Mouse (Mus musculus): ENCODE measurements around the gene Pigc. TPM values are rescaled to one million over a fixed set of nuclear protein-coding genes. Genes with fewer than 3 reads are reported as not detected.
A peak's percentile ranks its signal among the peaks of the same experiment; 100 is the strongest.

Pigc gene
- polyA plus RNA-seq, 1 experiment from 2014 or later = 24.0 TPM

DNA sequence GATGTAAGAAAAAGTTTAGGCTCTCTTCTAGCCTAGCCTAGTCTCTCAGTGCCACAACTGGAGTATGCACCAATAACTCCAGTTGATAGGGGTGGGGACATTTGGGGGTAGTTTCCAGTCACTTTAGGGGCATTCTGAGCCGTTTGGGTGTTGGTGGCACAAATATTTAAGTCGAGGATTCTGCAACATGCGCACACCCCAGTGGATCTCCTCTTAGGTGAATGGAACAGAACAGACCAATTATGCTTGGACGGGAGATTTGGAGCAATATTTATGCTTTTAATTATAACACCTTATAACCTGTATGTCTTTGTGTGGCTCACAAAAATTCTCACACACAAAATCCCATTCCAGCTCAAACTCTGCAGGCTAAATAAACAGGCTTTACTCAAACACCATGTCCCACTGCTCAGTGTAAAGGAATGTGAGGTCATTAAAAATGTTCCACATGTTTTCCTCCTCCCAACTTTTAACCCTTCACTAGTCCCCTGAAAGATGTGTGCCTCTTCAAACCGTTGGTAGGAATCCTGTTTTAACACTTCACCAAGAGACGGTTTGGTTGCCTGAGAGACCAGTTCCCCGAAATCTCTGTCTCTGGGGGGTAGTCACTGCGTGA lies 46.4 kb downstream of the Pigc start:
- Histone ChIP-seq H3K27me3 (replicated peaks) (no peaks in the 10 kb centered on the region), H3K4me1 (peaks cover 66% of the 10 kb centered on the region), H3K9me3 (no peaks in the 10 kb centered on the region), H3K27ac (replicated peaks) (peak overlapping the region; percentile 84), H3K36me3 (no peaks in the 10 kb centered on the region), H3K4me2 (no peak overlapping the region), H3K9ac (peak overlapping the region; percentile 24; the same call in 1 of the 2 replicates), H3K4me3 (no peak overlapping the region)
- WGBS = 53% methylated on average over 8 of the region's 8 CpGs
- no peak for ATAC-seq (ENCODE audit: extremely low read depth, insufficient number of reproducible peaks, low FRiP score, low TSS enrichment)

DNA sequence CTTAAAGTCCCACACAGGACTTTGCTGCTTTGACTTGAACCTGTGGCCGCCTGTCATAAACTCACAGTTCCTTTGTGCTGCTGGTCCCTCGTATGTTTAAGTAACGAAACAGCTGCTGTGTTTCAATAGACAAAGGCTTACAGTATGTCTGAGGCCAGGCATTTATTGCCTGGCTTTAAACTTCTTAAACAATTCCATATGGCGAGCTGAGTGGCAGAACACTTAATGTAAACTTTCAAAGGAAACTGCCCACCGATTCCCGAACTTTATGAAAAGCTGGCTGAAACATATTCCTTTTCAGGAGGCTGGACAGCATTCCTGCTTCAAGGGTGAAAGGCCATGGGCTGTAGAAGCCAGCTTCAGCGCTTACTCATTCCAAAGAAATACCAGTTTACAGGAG lies 48.0 kb downstream of the Pigc start:
- no peak overlapping the region for H3K9ac ChIP-seq
- no peaks in the 10 kb centered on the region for H3K27me3 ChIP-seq (replicated peaks)
- peak overlapping the region; percentile 84 for H3K27ac ChIP-seq (replicated peaks)
- WGBS = 46% methylated on average over 7 of the region's 7 CpGs
- no peak for ATAC-seq (ENCODE audit: extremely low read depth, insufficient number of reproducible peaks, low FRiP score, low TSS enrichment)
- no peaks in the 10 kb centered on the region for H3K36me3 ChIP-seq
- H3K9me3 ChIP-seq = no peaks in the 10 kb centered on the region
- no peak overlapping the region for H3K4me3 ChIP-seq
- H3K4me2 ChIP-seq = no peak overlapping the region
- peaks cover 69% of the 10 kb centered on the region for H3K4me1 ChIP-seq

DNA sequence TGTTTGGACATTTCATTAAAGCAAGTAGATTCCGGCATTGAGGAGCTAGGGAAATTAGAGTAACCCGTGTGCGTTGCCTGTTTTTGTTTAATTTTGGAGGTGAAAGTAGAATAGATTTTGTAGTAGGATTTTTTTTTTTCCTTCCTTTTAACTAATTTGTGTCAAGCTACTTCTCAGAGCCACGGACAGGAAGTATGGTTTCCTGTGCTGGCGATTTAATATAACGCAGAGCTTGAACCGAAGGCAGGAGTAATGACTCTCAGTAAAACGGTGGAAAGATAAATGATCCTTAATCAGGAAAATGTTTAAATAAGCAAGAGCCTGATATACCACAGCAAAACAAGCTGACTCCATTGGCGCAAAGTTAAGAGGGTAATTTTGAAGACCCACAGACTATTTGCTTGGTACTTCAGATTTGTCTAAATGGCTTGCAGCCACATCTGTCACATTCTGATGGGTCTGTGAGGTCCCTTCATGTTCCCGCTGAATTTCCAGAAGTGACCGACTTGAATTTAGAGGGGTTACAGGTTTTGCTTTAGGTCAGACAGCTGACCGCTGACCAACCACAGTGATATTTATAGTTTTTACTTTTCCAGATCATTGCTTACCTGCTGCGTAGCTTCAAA lies 49.1 kb downstream of the Pigc start:
- Histone ChIP-seq H3K27me3 (replicated peaks) (no peaks in the 10 kb centered on the region), H3K4me1 (peaks cover 73% of the 10 kb centered on the region), H3K4me3 (no peak overlapping the region), H3K9me3 (no peaks in the 10 kb centered on the region), H3K36me3 (no peaks in the 10 kb centered on the region), H3K4me2 (peak overlapping the region; percentile 4; the same call in 1 of the 2 replicates), H3K27ac (replicated peaks) (peak overlapping the region; percentile 84), H3K9ac (0 out of 2 replicates have a peak overlapping the region, but pooled peaks have one; percentile 19)
- WGBS = 51% methylated on average over 13 of the region's 13 CpGs
- no peak for ATAC-seq (ENCODE audit: extremely low read depth, insufficient number of reproducible peaks, low FRiP score, low TSS enrichment)

DNA sequence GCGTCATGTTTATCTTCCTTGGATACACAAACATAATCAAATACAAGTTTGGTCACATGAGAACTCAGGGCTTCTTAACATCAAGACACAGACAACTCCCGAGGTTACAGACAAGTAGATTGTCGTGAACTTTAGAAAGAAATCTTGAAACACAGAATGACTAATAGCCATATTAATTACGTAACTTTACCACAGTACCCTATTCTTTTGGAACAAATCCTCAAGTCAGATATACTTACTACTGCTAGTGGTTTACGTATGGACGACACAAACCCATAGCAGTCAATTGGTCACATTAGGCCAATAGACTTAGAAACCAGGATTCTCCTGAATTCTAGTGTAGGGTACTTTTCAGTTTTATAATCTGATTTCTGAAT lies 49.6 kb downstream of the Pigc start:
- H3K4me2 ChIP-seq = 0 out of 2 replicates have a peak overlapping the region, but pooled peaks have one; percentile 4

DNA sequence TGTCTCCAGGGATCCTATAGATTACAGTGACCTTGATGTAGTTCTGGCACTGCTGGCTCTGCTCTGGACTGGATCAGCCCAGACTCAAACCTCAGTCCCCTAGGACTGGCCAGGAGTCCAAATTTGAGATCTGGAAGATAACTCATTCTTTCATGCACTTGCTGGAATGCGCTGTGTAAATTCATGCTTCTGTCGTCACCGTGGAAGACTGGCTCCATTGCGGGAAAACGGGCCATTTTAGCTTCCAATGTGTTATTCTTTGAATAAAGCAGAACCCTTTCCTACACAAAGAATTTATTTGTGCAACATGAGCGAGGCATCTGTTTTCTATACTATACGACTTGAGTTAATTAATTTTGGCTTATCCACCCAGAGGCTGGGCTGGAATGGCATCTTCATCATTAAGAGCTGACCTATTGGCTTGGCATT lies 51.3 kb downstream of the Pigc start:
- ATAC-seq (ENCODE audit: extremely low read depth, insufficient number of reproducible peaks, low FRiP score, low TSS enrichment) = no peak
- no peaks in the 10 kb centered on the region for H3K27me3 ChIP-seq (replicated peaks)
- 75% methylated on average over 7 of the region's 7 CpGs for WGBS
- peak overlapping the region; percentile 24; the same call in 1 of the 2 replicates for H3K27ac ChIP-seq (replicated peaks)
- no peak overlapping the region for H3K9ac ChIP-seq
- peaks cover 55% of the 10 kb centered on the region for H3K4me1 ChIP-seq
- no peaks in the 10 kb centered on the region for H3K36me3 ChIP-seq
- H3K4me3 ChIP-seq = no peak overlapping the region
- H3K9me3 ChIP-seq = no peaks in the 10 kb centered on the region
- H3K4me2 ChIP-seq = no peak overlapping the region

More for the DNA sequence above, 49.6 kb downstream of the Pigc start:
- H3K9ac ChIP-seq = no peak overlapping the region
- peaks cover 68% of the 10 kb centered on the region for H3K4me1 ChIP-seq
- H3K4me3 ChIP-seq = no peak overlapping the region
- no peaks in the 10 kb centered on the region for H3K9me3 ChIP-seq
- peak overlapping the region; percentile 84 for H3K27ac ChIP-seq (replicated peaks)
- ATAC-seq (ENCODE audit: extremely low read depth, insufficient number of reproducible peaks, low FRiP score, low TSS enrichment) = no peak
- no peaks in the 10 kb centered on the region for H3K36me3 ChIP-seq
- WGBS = 65% methylated on average over 6 of the region's 6 CpGs
- H3K27me3 ChIP-seq (replicated peaks) = no peaks in the 10 kb centered on the region

DNA sequence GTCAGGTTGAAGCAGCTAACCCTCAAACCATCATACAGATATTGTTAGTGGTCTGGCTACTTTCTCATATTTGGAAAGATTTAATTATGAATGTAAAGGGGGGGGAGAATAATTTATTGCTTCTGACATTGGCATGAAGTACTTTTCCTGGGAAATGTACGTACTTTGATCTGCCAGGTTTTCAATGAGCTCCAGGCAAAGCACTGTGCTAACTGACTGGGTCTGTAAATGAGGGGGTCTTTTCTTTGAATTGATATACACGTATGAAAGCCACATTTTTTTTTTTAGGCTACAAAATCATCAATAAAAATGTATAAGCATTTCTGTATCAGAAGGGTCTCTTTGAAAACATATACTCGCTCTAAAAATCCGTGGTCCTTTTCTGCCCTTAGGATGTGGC lies 51.8 kb downstream of the Pigc start:
- no peaks in the 10 kb centered on the region for H3K36me3 ChIP-seq
- peak overlapping the region; percentile 56; the same call in 1 of the 2 replicates for H3K27ac ChIP-seq (replicated peaks)
- no peak overlapping the region for H3K4me2 ChIP-seq
- 76% methylated on average over 4 of the region's 4 CpGs for WGBS
- H3K9me3 ChIP-seq = no peaks in the 10 kb centered on the region
- H3K4me3 ChIP-seq = no peak overlapping the region
- peaks cover 51% of the 10 kb centered on the region for H3K4me1 ChIP-seq
- no peak for ATAC-seq (ENCODE audit: extremely low read depth, insufficient number of reproducible peaks, low FRiP score, low TSS enrichment)
- no peaks in the 10 kb centered on the region for H3K27me3 ChIP-seq (replicated peaks)
- no peak overlapping the region for H3K9ac ChIP-seq

Other genes starting within 250 kb of the Pigc start
- gene Fasl, start 180.7 kb upstream of the Pigc start, polyA plus RNA-seq (2015; fragmentation: Nextera tagmentation; extraction: Ambion mirVana) = not detected in 2 replicates
- gene Suco, start 92.5 kb upstream of the Pigc start, polyA plus RNA-seq (2015; fragmentation: Nextera tagmentation; extraction: Ambion mirVana) = 13.8 and 15.3 TPM in 2 replicates
- not detected in 2 replicates for gene 4930558K02Rik, start 10.4 kb downstream of the Pigc start, polyA plus RNA-seq (2015; fragmentation: Nextera tagmentation; extraction: Ambion mirVana)

Measured in heart, embryonic 13.5 days (tissue).